Mouse (Mus musculus) erythroblast, embryonic 14.5 days (primary cell): ENCODE measurements around the gene Lrmda.

Source experiments
- GATA1 ChIP-seq: IDR thresholded peaks from 2 replicates; pipeline ENCODE4 v1.6.1; 2012; ENCODE audit warnings: low read length, inconsistent platforms, mixed read lengths
- TAL1 ChIP-seq: IDR thresholded peaks from 3 replicates; pipeline ENCODE4 v1.6.1; 2012; ENCODE audit warnings: low read length, inconsistent platforms, mixed read lengths

GRCm38 (mm10) chr14:22364010-22364748 is 344.7 kb downstream of the Lrmda start:
- TF ChIP-seq GATA1, result no peak
- no peak for TF ChIP-seq TAL1
